Mouse (Mus musculus) hindbrain, embryonic 11.5 days (tissue): Measurements from ENCODE around the gene Tmem120b. TPM values are rescaled to one million over a fixed set of nuclear protein-coding genes. Genes with fewer than 3 reads are reported as not detected.

Experiments used
- ATAC-seq: fragments of 200-750 bp; cut with Nextera tagmentation; 2 replicates; pipeline ENCODE4 v1.8.0; 2017; ENCODE audit warnings: mild to moderate bottlenecking, moderate TSS enrichment, moderate library complexity; ENCODE audit not compliant: low FRiP score
- DNase-seq: peaks from one replicate; pipeline ENCODE4 v3.0.0-alpha.2; 2015; ENCODE audit warnings: low spot score
- H3K27ac ChIP-seq: fragments of 300-500 bp; sonication (generic); 2 replicates; pipeline ENCODE4 v1.5.1; 2014; ENCODE audit warnings: mild to moderate bottlenecking, low read depth, low read length
- H3K27me3 ChIP-seq: fragments of 300-500 bp; sonication (generic); 2 replicates; pipeline ENCODE4 v1.6.1; 2014; ENCODE audit warnings: mild to moderate bottlenecking, low read length, moderate library complexity, mixed read lengths; ENCODE audit not compliant: control insufficient read depth, insufficient read depth
- H3K36me3 ChIP-seq: fragments of 300-500 bp; sonication (generic); 2 replicates; pipeline ENCODE4 v1.6.1; 2014; ENCODE audit warnings: mild to moderate bottlenecking, low read length, moderate library complexity, mixed read lengths; ENCODE audit not compliant: control insufficient read depth, insufficient read depth
- H3K4me1 ChIP-seq: fragments of 300-500 bp; sonication (generic); replicated peaks from 2 replicates; pipeline ENCODE4 v1.6.1; 2014; ENCODE audit warnings: low read length, mixed read lengths; ENCODE audit not compliant: control insufficient read depth, insufficient read depth
- H3K4me2 ChIP-seq: fragments of 300-500 bp; sonication (generic); replicated peaks from 2 replicates; pipeline ENCODE4 v1.6.1; 2014; ENCODE audit warnings: mild to moderate bottlenecking, low read depth, low read length
- H3K4me3 ChIP-seq: fragments of 300-500 bp; sonication (generic); 2 replicates; pipeline ENCODE4 v1.5.1; 2014; ENCODE audit warnings: low read depth, low read length
- H3K9ac ChIP-seq: fragments of 300-500 bp; sonication (generic); 2 replicates; pipeline ENCODE4 v1.6.1; 2014; ENCODE audit warnings: low read depth, low read length
- H3K9me3 ChIP-seq: fragments of 300-500 bp; sonication (generic); 2 replicates; pipeline ENCODE4 v1.6.1; 2016; ENCODE audit warnings: low read length; ENCODE audit not compliant: control insufficient read depth
- WGBS: fragments of 180-500 bp; shearing (Covaris S2); extraction: QIAGEN DNeasy Blood & Tissue Kit; methylation state at CpG from one replicate; pipeline ENCODE4 v1.1.7; 2014; 5-methylcytosine and 5-hydroxymethylcytosine counted together
- polyA plus RNA-seq: library from polyadenylated mRNA; unstranded; fragments of >200 nt; fragmentation: Nextera tagmentation; extraction: Ambion mirVana; gene quantifications from 2 replicates; pipeline ENCODE4 v1.2.1, GENCODE M21; 2014

Tmem120b gene
- polyA plus RNA-seq, 1 experiment from 2014 or later, result 7.8 TPM

DNA sequence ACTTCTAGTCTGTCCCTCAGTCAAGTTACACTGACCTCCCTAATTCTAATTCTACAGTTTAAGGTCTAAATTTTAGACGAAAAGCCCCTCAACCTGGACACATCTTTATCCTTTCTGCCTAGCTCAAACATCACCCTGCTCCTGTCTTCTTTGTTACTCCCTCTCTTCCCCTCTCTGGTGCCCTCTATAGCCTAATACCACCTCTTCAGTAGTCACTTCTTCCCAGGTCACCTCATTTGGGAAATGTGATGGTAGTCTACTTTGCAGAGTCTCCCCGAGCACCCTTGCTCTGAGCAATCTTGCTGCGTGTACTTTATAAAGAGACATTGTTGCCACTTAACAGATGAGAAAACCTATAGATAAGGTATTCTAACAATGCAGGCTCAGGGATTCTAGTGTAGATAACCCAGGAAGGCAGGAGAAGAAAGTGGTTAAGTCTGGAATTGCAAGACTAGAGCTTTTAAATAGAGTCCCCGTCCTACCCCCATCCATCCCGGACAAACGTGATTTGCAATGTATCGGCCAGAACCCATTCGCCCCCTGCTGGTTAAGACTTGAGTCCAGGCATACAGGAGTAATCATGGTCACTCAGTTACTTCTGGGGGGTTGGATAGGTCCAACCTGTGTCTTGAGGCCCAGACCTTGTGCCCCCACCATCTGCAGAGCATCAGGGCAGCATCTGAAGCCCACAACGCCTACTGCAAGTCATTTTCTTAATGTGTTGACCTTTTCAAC is 22.5 kb upstream of the Tmem120b start:
- H3K4me1 ChIP-seq, result no peaks in the 10 kb centered on the region; the same call in 1 of the 2 replicates
- ATAC-seq (no peak), DNase-seq (peak; percentile 76)
- H3K27me3 ChIP-seq, result no peaks in the 10 kb centered on the region
- no peaks in the 10 kb centered on the region for H3K36me3 ChIP-seq
- no peak overlapping the region for H3K4me3 ChIP-seq
- no peaks in the 10 kb centered on the region for H3K9me3 ChIP-seq
- 44% methylated on average over 9 of the region's 9 CpGs for WGBS
- H3K27ac ChIP-seq, result no peak overlapping the region
- H3K9ac ChIP-seq, result no peak overlapping the region
- no peak overlapping the region for H3K4me2 ChIP-seq

DNA sequence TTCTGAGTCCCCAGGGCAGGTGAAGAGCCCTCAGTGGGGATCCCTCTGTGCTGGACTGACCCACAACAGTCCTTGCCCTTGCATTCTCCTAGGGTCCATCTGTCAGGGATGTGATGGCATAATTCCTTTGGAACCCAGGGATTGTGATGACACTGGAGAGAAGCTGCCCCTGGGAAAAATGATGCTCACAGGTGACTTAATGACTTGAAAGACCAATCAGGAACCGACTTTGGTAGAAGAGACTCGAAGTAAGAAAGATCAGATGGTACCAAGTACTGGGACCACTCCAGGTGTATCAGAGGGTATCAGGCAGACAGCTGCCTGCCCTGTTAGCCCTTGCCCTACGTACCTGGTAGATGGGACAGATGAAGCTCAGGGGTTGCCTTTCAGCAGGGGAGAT is 21.3 kb upstream of the Tmem120b start, which contains the start of gene Morn3:
TSS of gene Morn3 (minus strand) at position 101 of the 400 bp plus-strand sequence.
- Histone ChIP-seq H3K27me3 (no peaks in the 10 kb centered on the region), H3K4me1 (no peaks in the 10 kb centered on the region; the same call in 1 of the 2 replicates), H3K36me3 (no peaks in the 10 kb centered on the region), H3K9me3 (no peaks in the 10 kb centered on the region), H3K27ac (no peak within 1 kb of the TSS), H3K4me3 (no peak within 1 kb of the TSS), H3K9ac (no peak within 1 kb of the TSS), H3K4me2 (no peak within 1 kb of the TSS)
- 75% methylated on average over 3 of the region's 3 CpGs for WGBS
- ATAC-seq, result no peak
- no peak for DNase-seq

DNA sequence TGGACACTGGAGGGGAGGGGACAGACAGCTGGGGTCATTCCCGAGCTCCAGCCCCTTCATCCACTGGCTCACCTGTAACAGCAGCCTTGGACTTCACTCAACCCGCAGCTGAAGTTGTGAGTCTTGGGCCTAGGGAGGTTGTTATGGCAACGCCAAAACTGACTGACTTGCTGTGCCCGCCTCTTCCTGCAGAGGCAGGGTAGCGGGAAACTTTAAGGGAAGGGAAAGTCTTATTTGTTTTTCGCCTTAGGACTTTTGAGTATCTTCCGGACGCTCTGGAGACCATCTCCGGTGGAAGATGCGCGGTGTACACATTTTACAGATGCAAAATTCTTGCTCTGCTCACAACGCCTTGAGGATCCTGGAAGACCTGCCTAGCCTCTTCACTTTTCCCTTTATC is 18.9 kb upstream of the Tmem120b start:
- no peaks in the 10 kb centered on the region for H3K9me3 ChIP-seq
- H3K36me3 ChIP-seq, result no peaks in the 10 kb centered on the region
- H3K27ac ChIP-seq, result no peak overlapping the region
- H3K27me3 ChIP-seq, result no peaks in the 10 kb centered on the region
- WGBS, result 7% methylated on average over 12 of the region's 12 CpGs
- no peaks in the 10 kb centered on the region; the same call in 1 of the 2 replicates for H3K4me1 ChIP-seq
- peak overlapping the region; percentile 44 for H3K9ac ChIP-seq
- DNase-seq (peak; percentile 69), ATAC-seq (no peak)
- no peak overlapping the region for H3K4me3 ChIP-seq
- H3K4me2 ChIP-seq, result peak overlapping the region; percentile 37

DNA sequence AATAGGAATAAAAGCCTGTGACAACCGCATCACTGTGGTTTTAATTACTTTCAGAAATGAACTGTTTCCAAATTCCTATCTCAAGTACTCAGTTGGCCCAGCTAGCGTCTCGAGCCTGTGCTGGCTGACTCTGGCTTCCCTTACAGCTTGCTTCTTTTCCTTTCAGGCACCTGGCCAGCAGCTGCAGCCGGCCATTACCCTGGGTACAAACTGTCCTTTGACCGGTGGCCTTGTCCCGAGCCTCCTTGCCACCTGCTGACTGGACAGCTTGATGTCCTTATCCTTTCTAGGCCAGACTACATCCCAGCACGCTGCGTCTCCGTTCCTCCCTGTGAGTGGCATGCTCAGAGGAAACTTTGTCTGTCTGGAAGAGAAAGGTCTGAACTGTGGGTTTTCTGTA is 17.3 kb upstream of the Tmem120b start:
- no peaks in the 10 kb centered on the region; the same call in 1 of the 2 replicates for H3K4me1 ChIP-seq
- DNase-seq (no peak), ATAC-seq (no peak)
- no peak overlapping the region for H3K27ac ChIP-seq
- H3K4me2 ChIP-seq, result no peak overlapping the region
- no peak overlapping the region for H3K9ac ChIP-seq
- no peaks in the 10 kb centered on the region for H3K27me3 ChIP-seq
- H3K9me3 ChIP-seq, result no peaks in the 10 kb centered on the region
- 76% methylated on average over 9 of the region's 9 CpGs for WGBS
- H3K36me3 ChIP-seq, result no peaks in the 10 kb centered on the region
- H3K4me3 ChIP-seq, result no peak overlapping the region

DNA sequence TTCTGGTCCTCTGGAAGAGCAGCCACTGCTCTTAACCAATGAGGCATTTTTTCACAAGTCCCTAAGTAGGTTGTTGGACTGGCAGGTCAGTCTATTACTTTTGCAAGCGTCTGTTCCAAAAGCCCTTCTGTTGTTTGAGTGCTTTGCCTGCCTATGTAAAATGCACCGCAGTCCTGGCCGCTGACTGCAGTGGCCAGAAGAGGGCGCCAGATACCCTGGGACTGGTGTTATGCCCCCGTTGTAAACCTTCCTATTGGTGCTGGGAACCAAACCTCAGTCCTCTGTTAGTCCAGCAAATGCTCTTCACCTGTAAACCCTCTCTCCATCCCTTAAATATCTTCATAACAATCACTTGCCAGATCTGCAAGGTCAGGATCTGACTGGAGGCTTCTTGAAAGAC is 16.5 kb upstream of the Tmem120b start:
- H3K4me2 ChIP-seq, result no peak overlapping the region
- H3K4me1 ChIP-seq, result no peaks in the 10 kb centered on the region; the same call in 1 of the 2 replicates
- no peak for DNase-seq
- H3K36me3 ChIP-seq, result no peaks in the 10 kb centered on the region
- no peaks in the 10 kb centered on the region for H3K9me3 ChIP-seq
- no peak for ATAC-seq
- H3K9ac ChIP-seq, result no peak overlapping the region
- H3K27ac ChIP-seq, result no peak overlapping the region
- H3K4me3 ChIP-seq, result no peak overlapping the region
- 80% methylated on average over 5 of the region's 5 CpGs for WGBS
- H3K27me3 ChIP-seq, result no peaks in the 10 kb centered on the region

DNA sequence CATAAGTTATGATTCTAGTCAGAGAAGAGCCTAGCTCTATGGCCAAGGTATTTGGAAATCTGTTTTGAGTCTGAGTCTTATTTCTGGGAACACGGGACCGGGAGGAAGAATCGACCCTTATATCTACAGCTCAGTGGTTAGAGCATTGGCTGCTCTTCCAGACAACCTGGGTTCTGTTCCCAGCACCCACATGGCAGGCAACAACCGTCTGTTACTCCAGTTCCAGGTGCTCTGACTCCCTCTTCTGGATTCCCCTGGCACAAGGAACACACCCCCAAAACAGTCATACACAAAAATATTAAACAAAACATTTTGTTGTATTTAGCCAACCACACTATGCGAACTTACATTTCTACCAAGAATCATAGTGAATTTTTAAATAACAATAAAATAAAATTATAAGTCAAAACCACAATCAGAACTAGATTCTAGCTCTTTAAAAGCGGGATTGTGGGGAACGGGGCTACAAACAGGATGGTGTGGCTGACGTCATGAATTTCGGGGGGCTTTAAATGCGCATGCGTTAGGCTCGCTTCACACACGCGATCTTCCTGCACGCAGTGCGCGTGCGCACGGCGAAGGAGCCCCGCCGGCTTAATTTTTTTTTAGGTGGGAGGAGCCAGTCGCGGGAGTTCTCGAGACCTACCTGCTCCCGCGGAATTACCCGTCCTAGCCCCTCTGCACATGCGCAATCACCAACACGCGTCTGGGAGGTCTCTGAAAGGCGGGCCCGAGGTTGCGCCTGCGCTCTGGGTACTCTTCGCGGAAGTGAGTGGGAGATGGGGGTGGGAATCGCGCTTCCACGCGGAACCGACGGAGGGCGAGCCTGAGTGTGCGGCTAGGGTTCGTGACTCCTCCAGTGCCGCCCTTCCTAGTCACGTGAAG is 10.6 kb upstream of the Tmem120b start:
- Histone ChIP-seq H3K27me3 (no peaks in the 10 kb centered on the region), H3K4me3 (peak overlapping the region; percentile 30), H3K9ac (no peak overlapping the region), H3K36me3 (no peaks in the 10 kb centered on the region), H3K27ac (no peak overlapping the region), H3K4me2 (peak overlapping the region; percentile 38), H3K9me3 (no peaks in the 10 kb centered on the region), H3K4me1 (no peaks in the 10 kb centered on the region)
- DNase-seq, result peak; percentile 100
- WGBS, result 8% methylated on average over 48 of the region's 48 CpGs
- peak; percentile 95 for ATAC-seq

DNA sequence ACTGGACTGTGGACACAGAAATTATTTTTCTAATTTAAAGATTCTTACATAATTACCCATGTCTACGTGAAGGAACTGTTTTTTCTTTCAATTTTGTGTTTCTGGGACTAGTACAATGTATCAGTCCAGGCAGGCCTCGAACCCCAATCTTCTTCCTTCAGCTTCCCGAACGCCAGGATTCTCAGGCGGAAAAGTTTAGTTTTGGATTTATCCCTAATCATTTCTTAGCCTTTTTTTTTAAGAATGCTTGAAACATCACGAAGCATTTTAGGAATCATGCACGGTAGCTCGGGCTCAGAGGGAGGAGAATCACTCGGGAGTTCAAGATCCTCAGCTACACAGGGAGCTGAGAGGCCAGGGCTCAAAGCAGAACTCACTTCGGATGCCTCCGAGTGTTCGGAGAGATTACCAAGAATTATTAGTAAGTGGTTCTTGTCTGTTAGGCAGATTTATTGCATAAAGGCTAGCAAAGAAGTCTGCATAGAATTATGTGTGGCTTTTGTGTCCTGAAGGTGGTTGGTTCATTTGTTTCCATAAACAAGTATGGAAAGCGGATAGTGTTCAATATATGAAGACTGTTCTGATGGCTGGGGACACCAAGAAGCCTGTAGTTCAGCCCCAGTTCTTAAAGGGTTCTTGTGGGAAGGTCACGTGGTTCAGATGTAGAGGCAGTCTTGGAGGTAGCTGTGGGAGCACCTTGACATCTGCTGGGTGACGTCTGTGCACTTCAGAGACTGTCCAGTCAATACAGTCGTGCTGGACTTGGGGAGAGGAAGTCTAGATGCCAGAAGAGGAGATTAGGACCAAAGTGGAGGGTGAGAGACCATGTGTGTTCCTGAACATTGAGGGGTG is 9.7 kb upstream of the Tmem120b start:
- no peaks in the 10 kb centered on the region for H3K27me3 ChIP-seq
- peak; percentile 26 for DNase-seq
- no peak overlapping the region for H3K9ac ChIP-seq
- peak overlapping the region; percentile 30 for H3K4me3 ChIP-seq
- H3K36me3 ChIP-seq, result no peaks in the 10 kb centered on the region
- no peak overlapping the region for H3K27ac ChIP-seq
- no peaks in the 10 kb centered on the region for H3K4me1 ChIP-seq
- ATAC-seq, result peak; percentile 33; the same call in 1 of the 2 replicates
- H3K9me3 ChIP-seq, result no peaks in the 10 kb centered on the region
- H3K4me2 ChIP-seq, result peak overlapping the region; percentile 38
- 47% methylated on average over 16 of the region's 16 CpGs for WGBS

DNA sequence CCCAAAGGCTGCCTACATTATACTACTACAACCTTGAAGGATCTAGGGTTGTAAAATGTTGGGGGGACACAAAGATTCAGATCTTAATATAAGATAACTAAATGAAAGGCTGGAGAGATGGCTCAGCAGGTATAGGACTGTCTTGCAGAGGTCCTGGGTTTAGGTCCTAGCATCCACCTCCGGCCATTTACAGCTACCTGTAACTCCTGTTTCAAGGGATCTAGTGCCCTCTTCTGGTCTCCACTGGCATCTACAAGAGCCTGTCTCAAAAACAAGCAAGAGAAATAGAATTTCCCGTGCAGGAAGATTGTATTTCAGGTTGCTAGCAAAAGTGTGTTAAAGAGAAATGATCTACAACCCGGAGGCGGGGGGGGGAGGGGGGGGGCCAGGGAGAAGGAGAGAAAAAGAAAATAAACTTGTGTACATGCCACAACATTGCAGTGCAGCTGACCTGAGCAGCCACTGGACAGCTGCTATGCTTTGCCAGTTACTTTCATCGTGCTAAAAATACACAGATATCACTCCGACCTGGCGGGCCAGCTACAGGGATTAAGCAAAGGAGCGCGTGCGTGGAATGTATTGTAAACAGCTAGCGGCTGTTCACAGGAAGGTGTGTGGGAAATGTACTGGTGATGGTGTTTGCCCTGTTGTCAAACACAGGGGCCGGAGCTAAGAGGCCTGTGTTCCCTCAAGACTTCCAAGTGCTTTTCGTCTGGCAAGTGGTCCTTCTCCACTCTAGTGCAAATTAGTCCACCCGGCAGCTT is 8.3 kb upstream of the Tmem120b start:
- Histone ChIP-seq H3K27ac (no peak overlapping the region), H3K9ac (no peak overlapping the region), H3K4me3 (no peak overlapping the region), H3K9me3 (no peaks in the 10 kb centered on the region), H3K4me2 (no peak overlapping the region), H3K27me3 (no peaks in the 10 kb centered on the region), H3K4me1 (no peaks in the 10 kb centered on the region), H3K36me3 (no peaks in the 10 kb centered on the region)
- ATAC-seq (no peak), DNase-seq (peak; percentile 51)
- 43% methylated on average over 14 of the region's 14 CpGs for WGBS
